Mouse (Mus musculus) lung, postnatal 14 days (tissue): ENCODE data around the gene Abca4.

Source experiments
- DNase-seq: peaks from one replicate; pipeline ENCODE4 v3.0.0; 2021

Gene Abca4

GRCm38 (mm10) chr3:122176018-122176417 is 131.8 kb downstream of the Abca4 start:
- no peak for DNase-seq

DNA sequence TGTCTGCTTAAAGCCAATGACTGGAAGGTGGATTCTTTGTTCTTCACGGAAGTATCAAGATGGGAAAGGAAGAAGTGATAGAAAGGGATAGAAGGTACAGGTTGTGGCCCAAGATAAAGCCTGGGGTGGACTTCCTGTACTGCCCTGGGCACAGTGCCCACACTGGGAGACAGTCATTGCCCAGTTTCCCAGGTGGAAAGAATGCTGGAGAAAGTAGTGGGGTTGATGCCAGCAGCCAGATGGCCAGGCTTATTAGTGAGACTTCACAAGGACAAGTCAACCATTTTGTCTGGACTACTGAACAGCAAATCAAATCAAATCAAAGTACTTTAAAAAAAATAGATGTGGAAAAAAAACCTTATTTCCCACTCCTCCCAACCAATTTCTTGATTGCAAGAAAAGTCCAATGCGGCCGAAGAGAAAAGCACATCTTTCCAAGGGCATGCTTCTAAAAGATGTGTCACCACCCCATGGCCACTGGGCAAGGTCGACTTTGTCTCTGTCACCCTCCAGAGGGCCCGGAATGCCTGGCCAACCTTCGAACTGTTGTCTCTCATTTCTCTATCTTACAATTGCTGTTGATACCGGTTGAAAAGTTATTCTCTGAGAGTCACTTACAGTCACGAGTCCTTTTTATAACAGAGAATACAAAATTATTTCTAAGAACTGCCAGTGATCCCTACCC is 132.6 kb downstream of the Abca4 start:
- no peak for DNase-seq

- peak; percentile 19 for DNase-seq
Observed at GRCm38 (mm10) chr3:122184109-122184508, 139.9 kb downstream of the Abca4 start.

GRCm38 (mm10) chr3:122186975-122187374 is 142.7 kb downstream of the Abca4 start:
- no peak for DNase-seq

DNA sequence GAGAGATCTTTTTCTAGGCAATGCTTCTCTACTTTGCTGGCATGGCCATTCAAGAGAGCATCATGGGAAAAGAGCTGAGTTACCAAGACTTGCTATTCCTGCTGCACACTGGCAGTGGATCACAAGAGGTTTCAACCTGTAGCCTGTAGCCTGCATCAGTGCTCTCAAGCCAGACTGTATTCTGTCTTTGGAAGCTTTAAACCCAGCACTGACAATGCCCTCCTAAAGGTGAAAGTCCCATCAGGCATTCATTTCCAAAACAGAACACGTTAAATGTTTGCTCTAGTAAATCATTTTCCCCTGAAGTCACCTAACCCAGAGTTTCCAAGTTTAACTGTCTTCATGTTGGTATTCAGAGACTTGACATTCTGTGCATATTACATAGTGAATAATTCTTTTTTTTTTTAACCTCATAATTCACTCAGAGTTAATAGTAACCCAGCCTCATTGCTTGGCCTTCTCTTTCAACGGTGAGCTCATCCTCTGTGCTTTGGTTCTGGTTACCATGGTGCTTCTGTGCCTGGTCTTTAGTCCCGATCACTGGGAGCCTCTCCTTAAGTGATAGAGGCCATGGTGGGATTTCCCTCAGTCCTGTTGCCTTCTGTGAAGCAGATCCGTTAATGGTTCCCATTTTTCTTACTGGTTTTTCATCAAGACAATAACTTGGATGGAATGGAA is 152.5 kb downstream of the Abca4 start:
- no peak for DNase-seq

DNA sequence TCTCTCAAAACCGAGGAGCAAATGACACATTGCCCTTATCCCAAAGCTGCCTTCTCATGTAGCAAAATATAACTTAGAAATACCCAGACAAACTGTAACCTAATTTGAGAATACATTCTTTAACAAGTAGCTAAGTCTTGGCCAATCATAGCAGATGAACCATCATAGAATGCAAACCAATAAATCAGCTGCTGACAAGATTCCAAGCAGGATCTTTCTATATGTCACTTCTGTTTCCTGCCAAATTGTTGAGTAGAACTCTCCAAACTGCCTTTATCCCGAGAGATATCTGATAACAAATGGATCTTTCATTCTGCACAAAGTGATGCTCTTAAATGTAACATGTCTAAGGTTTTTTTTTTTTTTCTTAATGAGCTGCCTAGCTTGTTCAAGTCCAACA is 154.3 kb downstream of the Abca4 start:
- no peak for DNase-seq

DNA sequence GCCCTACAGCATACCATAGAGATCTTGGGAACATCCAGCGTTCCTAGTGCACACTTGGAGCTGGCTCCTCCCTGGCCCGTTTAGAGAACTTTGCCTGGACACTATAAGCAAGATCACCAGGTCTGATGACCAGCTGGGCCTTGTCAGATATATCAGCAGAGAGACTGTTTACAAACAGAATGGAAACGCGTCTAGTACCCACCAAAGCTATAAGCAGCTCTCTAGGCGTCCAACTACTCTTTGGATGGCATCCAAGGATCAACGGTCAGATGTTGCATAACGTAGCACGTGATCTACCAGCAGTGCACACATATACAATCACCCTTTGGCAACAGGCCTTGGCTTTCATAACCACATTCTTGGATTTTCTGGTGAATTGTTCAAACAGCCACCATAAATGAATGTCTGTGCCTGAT is 154.7 kb downstream of the Abca4 start:
- peak; percentile 74 for DNase-seq

DNA sequence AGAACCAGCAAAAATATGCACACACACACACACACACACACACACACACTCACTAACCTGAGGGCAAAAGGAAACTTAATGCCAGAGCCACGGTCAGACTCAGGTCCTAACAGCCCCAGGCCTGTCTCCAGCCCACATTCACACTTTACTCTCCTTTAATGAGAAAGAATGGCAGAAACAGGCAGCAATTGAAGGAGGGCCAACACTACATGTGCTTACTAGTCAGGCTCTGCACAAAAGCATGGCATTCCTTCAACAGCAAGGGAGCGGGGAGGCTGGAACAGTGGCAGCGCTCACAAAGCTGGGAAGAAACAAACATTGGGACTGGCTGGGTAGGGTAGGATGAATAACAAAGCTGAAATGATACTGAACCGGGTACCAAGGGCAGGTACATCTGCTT is 155.4 kb downstream of the Abca4 start:
- DNase-seq: no peak

- no peak for DNase-seq
Observed at GRCm38 (mm10) chr3:122200017-122200416, 155.8 kb downstream of the Abca4 start.

GRCm38 (mm10) chr3:122200447-122200846 is 156.2 kb downstream of the Abca4 start:
- no peak for DNase-seq

DNA sequence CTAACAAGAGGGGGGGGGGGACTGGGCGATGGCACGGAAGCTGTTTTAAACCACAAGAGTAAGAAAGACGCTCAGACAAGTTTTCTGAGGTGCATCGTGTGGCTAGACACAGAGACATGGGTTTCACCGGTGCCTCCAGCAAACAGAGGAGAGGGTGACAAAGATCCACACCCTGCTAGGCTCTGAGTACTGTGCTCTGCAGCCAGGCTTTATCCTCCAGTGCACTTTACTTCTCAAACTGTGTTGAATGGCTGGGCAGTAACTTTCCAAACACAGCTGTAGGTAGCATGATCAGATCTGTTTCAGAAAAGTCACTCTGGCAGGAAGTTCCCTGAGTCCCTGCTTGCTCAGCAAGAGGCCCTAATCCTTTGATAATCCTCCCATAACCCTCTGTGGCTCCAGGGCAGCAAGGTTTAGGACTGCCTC is 158.1 kb downstream of the Abca4 start:
- DNase-seq: no peak

DNA sequence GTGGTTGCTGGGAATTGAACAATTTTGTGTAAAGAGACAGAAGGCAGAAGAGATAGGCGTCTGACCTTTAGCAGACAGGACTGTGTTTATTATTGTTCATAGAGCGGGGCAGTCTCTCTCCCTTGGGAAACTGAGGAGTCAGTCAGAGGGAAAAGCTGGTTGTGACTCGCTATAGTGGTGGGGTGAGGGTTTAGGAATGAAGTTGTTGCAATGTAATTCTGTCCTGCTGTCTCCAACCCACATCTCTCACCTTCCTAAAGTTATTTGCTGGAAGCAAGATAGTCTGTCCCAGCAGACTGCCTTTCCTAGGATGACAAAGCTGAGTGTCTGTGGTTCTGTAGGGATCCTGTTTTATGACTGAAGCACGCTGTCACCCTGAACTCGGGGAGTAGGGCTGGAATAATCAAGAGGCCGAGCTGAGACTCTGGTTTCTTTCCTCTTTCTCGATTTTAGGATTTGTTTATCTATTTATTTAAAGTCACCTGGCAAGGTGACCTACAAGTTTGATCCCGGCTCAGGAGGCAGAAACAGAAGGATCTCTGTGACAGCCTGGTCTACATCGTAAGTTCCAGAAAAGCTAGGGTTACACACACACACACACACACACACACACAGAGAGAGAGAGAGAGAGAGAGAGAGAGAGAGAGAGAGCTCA is 159.6 kb downstream of the Abca4 start:
- DNase-seq: no peak

GRCm38 (mm10) chr3:122205753-122206152 is 161.5 kb downstream of the Abca4 start:
- DNase-seq: no peak

DNA sequence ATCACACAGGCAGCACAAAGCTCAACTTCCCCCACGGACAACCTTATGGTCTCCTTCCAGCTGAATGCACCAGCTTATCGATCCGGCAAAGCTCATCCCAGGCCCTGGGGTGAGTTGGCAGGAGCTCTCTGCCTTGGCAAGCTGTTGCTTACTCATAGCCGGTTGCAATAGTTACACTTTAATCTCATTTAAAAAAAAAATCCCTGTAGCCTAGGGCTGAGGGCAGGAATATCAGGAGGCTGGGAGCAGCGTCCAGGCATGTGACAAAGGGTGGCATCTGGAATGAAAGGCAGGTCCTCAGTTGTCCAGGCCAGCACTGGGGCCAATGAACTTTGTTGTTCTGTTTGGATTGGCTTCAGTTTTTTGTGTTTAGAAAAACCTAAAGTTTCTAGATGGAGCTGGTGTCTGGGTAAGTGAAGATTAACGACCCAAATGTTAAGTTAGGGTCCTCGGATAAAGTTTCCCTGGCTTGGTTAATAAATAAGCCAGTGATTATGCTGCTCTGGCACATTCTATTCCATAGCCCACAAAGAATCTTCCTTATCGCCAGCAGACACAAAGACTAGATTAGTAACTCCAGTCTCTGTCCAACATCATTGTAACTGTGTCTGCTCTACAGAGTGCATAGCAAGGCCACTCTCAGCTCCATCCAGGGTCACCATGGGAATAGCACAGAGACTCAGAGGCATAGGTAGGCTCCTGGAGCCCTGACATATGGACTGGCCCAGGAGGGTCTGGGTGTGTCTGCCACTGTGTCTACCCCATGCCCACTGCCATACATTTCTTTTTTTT is 162.2 kb downstream of the Abca4 start:
- no peak for DNase-seq

GRCm38 (mm10) chr3:122207766-122208165 is 163.5 kb downstream of the Abca4 start:
- no peak for DNase-seq

- no peak for DNase-seq
Observed at GRCm38 (mm10) chr3:122208296-122209225, 164.3 kb downstream of the Abca4 start.

- DNase-seq: no peak
Observed at GRCm38 (mm10) chr3:122209511-122209910, 165.3 kb downstream of the Abca4 start.

- no peak for DNase-seq
Observed at GRCm38 (mm10) chr3:122210434-122210833, 166.2 kb downstream of the Abca4 start.

DNA sequence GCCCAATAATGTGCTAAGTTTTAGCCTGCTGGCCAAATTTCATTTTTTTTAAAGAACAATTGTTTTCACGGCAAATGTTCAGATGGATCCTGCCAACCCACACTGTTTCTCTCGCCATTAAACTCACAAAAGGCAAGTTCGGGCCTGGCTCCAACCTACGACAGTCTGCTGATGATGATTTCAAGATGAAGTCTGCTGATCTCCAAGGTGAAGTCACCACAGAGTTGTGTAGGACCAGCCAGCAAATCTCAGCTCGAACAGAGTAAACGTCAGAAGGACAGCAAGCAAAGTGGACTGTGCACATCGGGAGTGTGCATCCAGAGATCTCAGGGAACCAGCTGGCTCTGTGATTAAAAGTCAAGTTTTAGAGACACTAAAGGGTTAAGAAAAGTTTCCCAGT is 166.6 kb downstream of the Abca4 start:
- DNase-seq: no peak

DNA sequence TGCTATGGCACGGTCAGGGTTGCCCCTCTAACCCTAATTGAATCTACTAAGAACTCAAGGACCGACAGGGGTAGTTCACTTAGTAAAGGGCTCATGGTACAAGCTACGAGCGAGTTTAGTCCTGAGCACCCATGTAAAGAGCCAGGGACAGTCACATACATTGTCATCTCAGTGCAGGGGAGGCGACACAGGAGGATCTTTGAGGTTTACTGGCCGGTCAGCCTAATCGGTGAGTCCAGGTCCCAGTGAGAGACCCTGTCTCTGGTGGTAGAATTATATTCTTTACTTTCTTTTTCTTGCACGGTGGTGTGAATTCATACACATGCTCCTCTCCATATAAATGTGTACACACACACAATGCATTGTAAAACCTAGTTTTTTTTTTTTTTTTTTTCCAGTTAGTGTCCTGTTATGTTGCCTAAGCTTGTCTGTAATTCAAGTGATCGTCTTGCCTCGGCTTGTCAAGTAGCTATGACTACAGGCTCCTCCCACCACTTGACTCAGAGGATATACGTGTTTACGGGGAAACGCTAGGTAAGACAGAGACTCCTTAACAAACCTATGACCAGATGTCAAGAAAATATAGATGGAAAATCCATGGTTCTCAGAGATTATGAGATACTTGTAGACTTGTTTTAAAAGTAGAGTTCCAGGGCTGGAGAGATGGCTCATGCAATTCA is 167.3 kb downstream of the Abca4 start:
- DNase-seq: no peak

DNA sequence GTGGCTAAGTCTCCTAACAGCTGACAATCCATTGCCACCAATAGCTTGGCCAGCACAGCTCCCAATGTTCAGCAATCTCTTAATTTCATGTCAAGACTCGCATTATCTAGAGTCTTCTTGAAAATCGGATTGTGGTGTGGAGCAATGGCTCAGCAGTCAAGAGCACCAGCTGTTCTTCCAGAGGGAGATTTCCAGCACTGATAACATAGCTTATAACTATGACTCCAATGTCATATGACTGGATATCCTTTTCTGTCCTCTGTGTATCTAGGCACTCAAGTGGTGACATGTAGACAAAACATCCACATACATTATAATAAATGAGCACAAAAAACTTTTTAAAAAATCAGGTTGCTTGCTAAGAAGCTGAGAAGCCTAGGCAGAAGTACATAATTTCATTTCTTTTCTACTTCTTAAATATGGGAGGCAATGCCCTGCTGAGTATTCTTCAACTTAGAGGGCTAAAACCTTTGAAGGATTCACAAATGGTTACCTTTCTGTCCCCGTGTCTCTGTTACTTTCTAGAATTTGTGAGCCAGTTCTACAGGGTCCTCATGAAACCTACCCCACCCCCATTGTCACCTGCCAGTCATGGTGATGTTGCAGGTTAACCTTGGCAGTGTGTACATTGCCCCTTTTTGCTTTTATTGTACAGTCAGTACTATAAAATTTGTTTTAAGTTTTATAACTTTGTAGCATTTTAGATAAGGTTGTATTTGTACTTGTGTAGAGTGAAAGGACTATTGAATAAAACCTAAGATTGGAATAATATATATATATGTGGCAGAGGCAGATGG is 177.2 kb downstream of the Abca4 start:
- no peak for DNase-seq
